Mouse (Mus musculus): Measurements from ENCODE around the gene Gm11627. TPM values are rescaled to one million over a fixed set of nuclear protein-coding genes. Genes with fewer than 3 reads are reported as not detected.
A peak's percentile ranks its signal among the peaks of the same experiment; 100 is the strongest.
"Not testable (repeated sequence)": the region's sequence is repeated elsewhere in the genome, so short reads cannot be mapped to it uniquely, and the experiment has no call there.

The Gm11627 gene
- polyA plus RNA-seq, 1 experiment = not detected

DNA sequence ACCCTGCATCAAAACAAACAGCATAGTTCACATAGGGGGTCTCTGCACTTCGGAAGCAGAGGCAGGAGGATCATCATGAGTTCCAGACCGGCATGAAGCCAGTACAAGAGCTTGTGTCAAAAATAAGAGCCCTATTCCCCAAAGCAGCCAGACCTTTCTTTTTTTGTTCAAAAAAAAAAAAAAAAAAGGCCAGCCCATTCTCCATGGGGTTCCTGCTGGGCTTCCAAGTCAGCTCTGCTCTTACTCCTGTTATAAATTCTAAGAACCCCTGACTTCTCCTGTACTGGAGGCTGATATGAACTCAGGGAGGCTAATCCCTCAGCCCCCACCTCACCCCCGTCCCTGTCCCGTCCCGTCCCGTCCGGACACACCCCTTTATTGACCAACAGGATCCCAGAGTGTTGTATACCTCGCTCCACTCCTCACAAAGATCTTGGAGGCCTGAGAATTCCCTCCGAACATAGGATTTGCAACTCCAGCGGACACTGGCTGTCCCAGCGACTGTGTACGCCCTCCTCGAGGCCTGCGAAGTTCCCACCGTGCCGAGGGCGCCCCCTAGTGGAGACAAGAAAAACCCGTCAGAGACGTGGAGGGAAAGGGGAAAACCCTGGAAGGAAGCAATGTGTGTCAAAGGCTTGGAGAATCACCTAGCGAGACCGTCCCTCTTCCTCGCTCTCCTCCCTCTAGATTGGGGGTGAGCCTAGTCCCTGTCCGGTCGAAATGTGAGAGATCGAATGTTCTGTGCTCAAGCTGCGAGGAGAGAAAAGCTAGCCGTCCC lies 731 bp downstream of the Gm11627 start:
- Histone ChIP-seq H3K4me1 (ENCODE audit: control insufficient read depth, insufficient read depth, insufficient read length, low read length) (no peaks in the 10 kb centered on the region), H3K27ac (replicated peaks; ENCODE audit: low read depth, low read length) (no peak overlapping the region), H3K4me3 (ENCODE audit: insufficient read depth, low read depth, low read length) (peak overlapping the region; percentile 51)

DNA sequence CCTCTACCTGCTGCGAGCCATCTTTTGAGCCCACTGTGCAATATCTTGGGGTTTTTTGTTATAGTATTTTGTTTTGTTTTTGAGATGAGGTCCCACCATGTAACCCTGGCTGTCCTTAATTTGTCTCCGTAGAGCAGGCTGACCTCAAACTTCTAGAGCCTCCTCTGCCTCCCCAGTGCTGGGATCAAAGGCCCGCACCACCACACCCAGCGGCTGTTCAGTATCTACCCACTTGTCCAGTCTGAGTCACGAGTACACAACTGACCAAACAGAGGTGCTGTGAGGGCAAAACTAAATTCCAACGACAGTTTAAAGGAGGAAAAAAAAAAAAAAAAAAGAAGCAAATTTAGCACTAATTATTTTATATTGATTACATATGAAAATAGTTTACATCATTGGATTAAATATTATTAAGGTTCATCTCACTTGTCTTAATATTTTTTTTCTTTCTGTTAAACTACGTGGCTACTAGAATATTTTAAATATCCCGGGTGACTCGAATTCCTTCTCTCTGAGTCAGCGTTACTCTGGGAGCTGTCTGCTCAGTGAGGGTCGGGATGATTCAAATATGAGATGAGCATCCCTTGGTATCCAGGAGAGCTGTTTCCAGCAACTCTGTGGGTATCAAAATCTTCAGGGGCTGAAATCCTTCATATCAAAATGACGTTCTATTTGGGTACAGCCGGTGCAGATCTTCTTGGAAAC lies 3.1 kb downstream of the Gm11627 start:
- Histone ChIP-seq H3K4me3 (ENCODE audit: insufficient read depth, low read depth, low read length) (no peak overlapping the region), H3K4me1 (ENCODE audit: control insufficient read depth, insufficient read depth, insufficient read length, low read length) (no peaks in the 10 kb centered on the region), H3K27ac (replicated peaks; ENCODE audit: low read depth, low read length) (no peak overlapping the region)

DNA sequence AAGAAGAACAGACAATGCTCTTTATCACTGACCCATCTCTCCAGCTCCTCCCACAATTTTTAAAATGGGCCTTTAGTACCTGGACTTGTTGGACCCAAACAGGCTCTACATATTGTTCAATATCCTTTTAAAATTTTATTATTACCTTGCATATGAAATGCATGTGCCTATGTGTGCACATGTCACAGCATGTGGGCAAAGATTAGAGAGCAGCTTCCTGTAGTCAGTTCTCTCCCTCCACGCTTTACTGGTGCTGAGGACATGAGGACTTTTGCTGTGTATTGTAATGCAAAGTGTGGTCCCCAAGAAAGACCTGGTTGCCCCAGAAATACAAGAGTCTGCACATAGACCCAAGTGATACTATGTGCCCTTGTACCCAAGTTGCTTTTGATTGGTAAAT lies 4.2 kb downstream of the Gm11627 start:
- Histone ChIP-seq H3K27ac (replicated peaks; ENCODE audit: low read depth, low read length) (no peak overlapping the region), H3K4me3 (ENCODE audit: insufficient read depth, low read depth, low read length) (no peak overlapping the region), H3K4me1 (ENCODE audit: control insufficient read depth, insufficient read depth, insufficient read length, low read length) (no peaks in the 10 kb centered on the region)

GRCm38 (mm10) chr11:102572866-102573663 lies 6.2 kb downstream of the Gm11627 start:
- H3K4me1 ChIP-seq (ENCODE audit: control insufficient read depth, insufficient read depth, insufficient read length, low read length) = no peaks in the 10 kb centered on the region
- H3K4me3 ChIP-seq (ENCODE audit: insufficient read depth, low read depth, low read length) = peak overlapping the region; percentile 52
- no peak overlapping the region for H3K27ac ChIP-seq (replicated peaks; ENCODE audit: low read depth, low read length)

- Histone ChIP-seq H3K4me3 (ENCODE audit: insufficient read depth, low read depth, low read length) (no peak overlapping the region), H3K4me1 (ENCODE audit: control insufficient read depth, insufficient read depth, insufficient read length, low read length) (no peaks in the 10 kb centered on the region)
Observed at GRCm38 (mm10) chr11:102568756-102569377, 10.4 kb downstream of the Gm11627 start.

DNA sequence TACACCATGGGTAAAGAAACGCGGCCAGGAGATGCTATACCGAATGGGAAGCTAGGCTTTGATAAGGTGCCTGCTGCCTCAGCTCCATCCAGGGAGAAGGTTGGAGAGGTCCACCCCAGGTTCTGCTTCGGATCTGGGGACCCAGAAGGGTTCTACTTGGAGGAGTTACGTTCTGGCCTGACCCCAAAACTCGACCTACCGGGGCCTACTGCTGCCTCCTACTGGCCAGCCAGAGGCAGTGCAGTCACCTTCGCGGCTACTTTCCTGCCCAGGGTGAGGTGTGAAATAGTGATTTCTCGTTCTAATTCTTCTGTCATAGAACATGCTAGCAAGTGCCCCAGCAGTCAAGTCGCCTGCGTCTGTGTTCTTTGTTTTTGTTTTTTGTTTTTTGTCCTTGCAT lies 11.1 kb downstream of the Gm11627 start:
- H3K4me3 ChIP-seq (ENCODE audit: insufficient read depth, low read depth, low read length) = no peak overlapping the region
- no peak overlapping the region for H3K27ac ChIP-seq (replicated peaks; ENCODE audit: low read depth, low read length)
- no peaks in the 10 kb centered on the region for H3K4me1 ChIP-seq (ENCODE audit: control insufficient read depth, insufficient read depth, insufficient read length, low read length)

More at GRCm38 (mm10) chr11:102568756-102569377, 10.4 kb downstream of the Gm11627 start:
- no peak overlapping the region for H3K27ac ChIP-seq (replicated peaks; ENCODE audit: low read depth, low read length)

GRCm38 (mm10) chr11:102567723-102568122 lies 11.5 kb downstream of the Gm11627 start:
- no peak overlapping the region for H3K27ac ChIP-seq (replicated peaks; ENCODE audit: low read depth, low read length)
- no peak overlapping the region for H3K4me3 ChIP-seq (ENCODE audit: insufficient read depth, low read depth, low read length)
- no peaks in the 10 kb centered on the region for H3K4me1 ChIP-seq (ENCODE audit: control insufficient read depth, insufficient read depth, insufficient read length, low read length)

- no peaks in the 10 kb centered on the region for H3K4me1 ChIP-seq (ENCODE audit: control insufficient read depth, insufficient read depth, insufficient read length, low read length)
- H3K4me3 ChIP-seq (ENCODE audit: insufficient read depth, low read depth, low read length) = no peak overlapping the region
- no peak overlapping the region for H3K27ac ChIP-seq (replicated peaks; ENCODE audit: low read depth, low read length)
Observed at GRCm38 (mm10) chr11:102567157-102567556, 12.1 kb downstream of the Gm11627 start.

- Histone ChIP-seq H3K4me1 (ENCODE audit: control insufficient read depth, insufficient read depth, insufficient read length, low read length) (no peaks in the 10 kb centered on the region), H3K27ac (replicated peaks; ENCODE audit: low read depth, low read length) (no peak overlapping the region), H3K4me3 (ENCODE audit: insufficient read depth, low read depth, low read length) (no peak overlapping the region)
Observed at GRCm38 (mm10) chr11:102566290-102566689, 13.0 kb downstream of the Gm11627 start.

DNA sequence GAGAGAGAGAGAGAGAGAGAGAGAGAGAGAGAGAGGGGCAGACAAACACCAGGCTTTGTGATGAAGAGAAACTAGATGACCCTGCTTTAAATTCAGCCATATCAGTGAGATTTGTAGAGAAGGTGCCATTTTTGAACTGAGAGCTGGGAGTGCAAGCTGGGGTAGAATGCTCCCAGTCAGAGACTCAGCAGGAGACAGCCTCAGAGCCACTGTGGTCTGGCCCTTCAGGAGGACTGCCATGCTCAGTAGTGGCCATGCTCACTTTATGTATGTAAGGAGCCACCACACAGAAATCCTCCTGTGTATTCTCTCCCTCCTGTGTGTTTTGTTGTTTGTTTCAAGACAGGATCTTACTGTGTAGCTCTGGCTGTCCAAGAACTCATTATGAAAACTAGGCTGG lies 13.5 kb downstream of the Gm11627 start:
- no peak overlapping the region for H3K4me3 ChIP-seq (ENCODE audit: insufficient read depth, low read depth, low read length)
- H3K4me1 ChIP-seq (ENCODE audit: control insufficient read depth, insufficient read depth, insufficient read length, low read length) = no peaks in the 10 kb centered on the region
- no peak overlapping the region for H3K27ac ChIP-seq (replicated peaks; ENCODE audit: low read depth, low read length)

- H3K4me3 ChIP-seq (ENCODE audit: insufficient read depth, low read depth, low read length); H3K27ac ChIP-seq (replicated peaks; ENCODE audit: low read depth, low read length); H3K4me1 ChIP-seq (ENCODE audit: control insufficient read depth, insufficient read depth, insufficient read length, low read length): not testable (repeated sequence)
Observed at GRCm38 (mm10) chr11:102564952-102565671, 14.1 kb downstream of the Gm11627 start.

- H3K27ac ChIP-seq (replicated peaks; ENCODE audit: low read depth, low read length) = no peak overlapping the region
- peaks cover 8% of the 10 kb centered on the region for H3K4me1 ChIP-seq (ENCODE audit: control insufficient read depth, insufficient read depth, insufficient read length, low read length)
- H3K4me3 ChIP-seq (ENCODE audit: insufficient read depth, low read depth, low read length) = no peak overlapping the region
Observed at GRCm38 (mm10) chr11:102558704-102559103, 20.6 kb downstream of the Gm11627 start.

GRCm38 (mm10) chr11:102557386-102557785 lies 21.9 kb downstream of the Gm11627 start:
- Histone ChIP-seq H3K4me3 (ENCODE audit: insufficient read depth, low read depth, low read length) (no peak overlapping the region), H3K27ac (replicated peaks; ENCODE audit: low read depth, low read length) (no peak overlapping the region), H3K4me1 (ENCODE audit: control insufficient read depth, insufficient read depth, insufficient read length, low read length) (peaks cover 8% of the 10 kb centered on the region)

DNA sequence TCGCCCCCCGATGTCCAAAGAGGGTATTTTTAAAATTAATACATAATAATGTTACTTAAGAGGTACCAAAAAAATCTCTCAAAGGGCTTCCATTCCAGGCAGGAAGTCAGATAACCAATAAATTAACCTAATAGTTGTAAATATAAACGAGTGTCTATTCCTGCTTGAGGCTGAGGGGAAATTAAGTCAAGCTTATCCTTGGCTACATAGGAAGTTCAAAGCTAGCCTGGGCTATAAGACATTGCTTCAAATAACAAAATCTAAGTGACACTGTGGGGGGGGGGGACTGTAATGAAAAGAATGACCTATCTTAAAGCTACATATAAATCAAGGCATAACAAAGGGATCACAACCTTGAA lies 22.6 kb downstream of the Gm11627 start:
- Histone ChIP-seq H3K27ac (replicated peaks; ENCODE audit: low read depth, low read length) (no peak overlapping the region), H3K4me1 (ENCODE audit: control insufficient read depth, insufficient read depth, insufficient read length, low read length) (peaks cover 8% of the 10 kb centered on the region), H3K4me3 (ENCODE audit: insufficient read depth, low read depth, low read length) (no peak overlapping the region)
